Mouse (Mus musculus): ENCODE results near the gene Nedd9.

- TF ChIP-seq CTCF (IDR thresholded peaks at IDR 0.05; ENCODE audit: low read depth, low read length) (no peak), POLR2A (IDR thresholded peaks at IDR 0.05; ENCODE audit: borderline replicate concordance, low read depth, low read length) (no peak)
Observed at GRCm38 (mm10) chr13:41291466-41291974, 195.6 kb downstream of the Nedd9 start.

Data from bone marrow macrophage, adult 2 months (primary cell).